Mouse (Mus musculus): Measurements from ENCODE around the gene Spata31d1b.
A peak's percentile ranks its signal among the peaks of the same experiment; 100 is the strongest.

DNA sequence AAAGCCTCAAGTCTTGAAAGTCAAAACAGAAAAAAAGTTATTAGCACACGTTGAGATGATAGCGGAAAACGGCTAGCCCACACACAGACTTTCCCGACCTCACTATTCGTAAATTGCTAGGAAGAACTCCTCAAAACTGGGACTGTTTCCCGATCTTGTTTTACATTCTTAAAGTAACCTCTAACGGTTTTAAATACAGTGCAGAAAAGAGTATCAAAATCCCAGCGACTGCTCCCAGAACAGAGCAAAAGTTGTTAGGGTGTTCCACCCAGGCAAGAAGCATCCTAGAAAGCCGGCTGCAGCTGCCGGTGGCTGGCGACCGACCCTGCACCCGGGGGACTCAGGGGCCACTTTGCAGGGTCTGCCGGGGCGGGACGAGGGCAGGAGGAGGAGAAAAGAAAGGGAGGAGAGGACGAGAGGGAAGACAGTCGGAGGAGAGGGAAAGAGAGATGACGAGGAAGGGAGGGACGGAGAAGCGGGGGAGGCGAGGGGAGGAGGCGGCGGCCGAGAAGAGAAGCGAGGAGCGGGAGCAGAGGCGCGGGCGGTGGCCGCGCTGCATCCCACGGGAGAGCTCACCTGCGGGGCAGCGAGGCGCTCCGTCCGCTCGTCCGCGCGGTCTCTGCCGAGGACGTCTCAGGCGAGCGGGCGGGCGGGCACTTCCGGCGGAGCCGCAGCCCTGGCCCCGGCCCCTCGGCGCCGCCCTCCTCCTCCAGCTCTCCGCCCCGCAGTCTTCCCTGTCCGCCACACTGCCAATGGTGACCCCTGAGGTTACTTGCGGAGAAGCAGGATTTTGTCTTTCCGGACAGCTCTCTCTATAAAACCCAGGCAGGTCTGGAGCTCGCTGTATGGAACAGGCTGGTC, 36.7 kb upstream of the Spata31d1b start, which contains the start of gene Golm1:
- no peak for TF ChIP-seq CTCF (IDR thresholded peaks at IDR 0.05; ENCODE audit: borderline replicate concordance, extremely low read depth, insufficient read depth, insufficient read length)
- TF ChIP-seq POLR2A (IDR thresholded peaks at IDR 0.05; ENCODE audit: borderline replicate concordance, extremely low read depth, insufficient read depth, insufficient read length, poor library complexity, severe bottlenecking), result peak; percentile 79
